Mouse (Mus musculus) brain, embryonic 14.5 days (tissue): ENCODE measurements at regions not wholly inside any gene's neighbourhood (a gene's known extent, or its start where the extent isn't known, plus 50 kb on each side); places are given as distances from the start of the nearest gene placed in this dataset.

Experiments
- CTCF ChIP-seq: fragments of 200-500 bp; IDR thresholded peaks from 2 replicates; pipeline ENCODE4 v1.5.1; 2012; ENCODE audit warnings: inconsistent platforms, mild to moderate bottlenecking, moderate library complexity, borderline replicate concordance; ENCODE audit not compliant: insufficient read depth, insufficient read length; ENCODE audit errors: extremely low read depth
- POLR2A ChIP-seq: fragments of 200-500 bp; IDR thresholded peaks from 2 replicates; pipeline ENCODE4 v1.6.1; 2012; ENCODE audit warnings: mild to moderate bottlenecking, inconsistent platforms, borderline replicate concordance; ENCODE audit not compliant: poor library complexity, insufficient read depth, insufficient read length, severe bottlenecking; ENCODE audit errors: extremely low read depth

DNA sequence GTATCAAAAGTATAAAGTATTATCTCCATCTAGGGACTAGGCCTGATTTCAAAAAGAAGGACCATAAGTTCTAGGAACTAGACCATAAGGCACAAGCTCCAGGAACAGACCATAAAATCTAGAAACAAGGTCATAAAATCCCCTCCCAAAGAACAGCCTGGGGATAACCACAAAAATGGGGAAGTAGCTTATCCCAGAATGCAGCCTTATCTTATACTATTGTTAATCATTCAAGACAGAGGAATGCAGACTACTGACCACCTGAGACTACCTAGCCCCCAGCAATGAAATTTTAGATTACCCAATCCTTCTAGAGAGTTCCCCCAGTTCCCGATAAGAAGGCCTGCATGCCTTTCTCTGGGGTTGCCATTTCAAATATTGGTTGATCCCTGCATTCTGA lies 81.6 kb upstream of the St8sia4 start:
- no peak for TF ChIP-seq POLR2A
- TF ChIP-seq CTCF, result no peak
